Mouse (Mus musculus) layer of hippocampus, postnatal 36 days (tissue): ENCODE measurements around the gene Rsad2. TPM values are rescaled to one million over a fixed set of nuclear protein-coding genes. Genes with fewer than 3 reads are reported as not detected.

Source experiments
- DNase-seq, 2 experiments: peaks; one replicate each; pipeline ENCODE4 v3.0.0; 2022
- microRNA-seq, 2 experiments: library from miRNA; unstranded; fragments of <30 nt; microRNA quantifications; one replicate each; pipeline ENCODE4 v1.2.0; 2021
- total RNA-seq, 2 experiments: library from RNA; stranded (reverse); gene quantifications; 2 replicates each; pipeline ENCODE4 v1.2.3; 2021

The Rsad2 gene
- total RNA-seq, 2 experiments from 2014 or later: 0.30 to 0.57 TPM

GRCm38 (mm10) chr12:26401254-26401653 lies 55.0 kb downstream of the Rsad2 start:
- no peak for DNase-seq

GRCm38 (mm10) chr12:26400762-26401161 lies 55.5 kb downstream of the Rsad2 start:
- DNase-seq: no peak

GRCm38 (mm10) chr12:26399391-26399790 lies 56.9 kb downstream of the Rsad2 start:
- DNase-seq: no peak

- DNase-seq: no peak
Observed at GRCm38 (mm10) chr12:26398597-26398996, 57.7 kb downstream of the Rsad2 start.

GRCm38 (mm10) chr12:26394485-26395470 lies 61.5 kb downstream of the Rsad2 start:
- DNase-seq: no peak

- DNase-seq: no peak
Observed at GRCm38 (mm10) chr12:26393291-26393690, 63.0 kb downstream of the Rsad2 start.

Small RNA genes lying within 50 kb of the gene (microRNA-seq; reads per million reads assigned to microRNA genes)
- gene Mir6538: 0.21 to 0.90 reads per million in 2 experiments

Other genes starting within 250 kb of the Rsad2 start
- 10 to 100 TPM; 22.6 to 23.8 TPM for gene Rnf144a, start 41.2 kb downstream of the Rsad2 start, total RNA-seq
- 10 to 100 TPM; 15.1 to 16.2 TPM for gene Cmpk2, start 12.8 kb upstream of the Rsad2 start, total RNA-seq